Mouse (Mus musculus) heart, embryonic 14.5 days (tissue): ENCODE data around the gene Ppfibp2. TPM values are rescaled to one million over a fixed set of nuclear protein-coding genes. Genes with fewer than 3 reads are reported as not detected.

Experiments used
- polyA plus RNA-seq: library from polyadenylated mRNA; unstranded; fragments of >200 nt; fragmentation: Nextera tagmentation; extraction: Ambion mirVana; gene quantifications from 2 replicates; pipeline ENCODE4 v1.2.1, GENCODE M21; 2014

Ppfibp2 gene
- polyA plus RNA-seq, 1 experiment from 2014 or later = 7.3 TPM

Other genes with a start within 250 kb of the Ppfibp2 start
- 0.53 and 0.54 TPM in 2 replicates for gene Syt9, start 224.5 kb upstream of the Ppfibp2 start, polyA plus RNA-seq
- gene Olfml1, start 27.8 kb upstream of the Ppfibp2 start, polyA plus RNA-seq = 6.0 and 8.0 TPM in 2 replicates
- not detected in 2 replicates for gene 5330417H12Rik, start 30.0 kb downstream of the Ppfibp2 start, polyA plus RNA-seq
- 1.1 TPM in 2 replicates for gene Cyb5r2, start 162.8 kb downstream of the Ppfibp2 start, polyA plus RNA-seq
- gene Ovch2, start 206.0 kb downstream of the Ppfibp2 start, polyA plus RNA-seq = not detected in 2 replicates
- not detected in 2 replicates for gene Olfr467, start 217.1 kb downstream of the Ppfibp2 start, polyA plus RNA-seq
- not detected in 2 replicates for gene Olfr469, start 230.3 kb downstream of the Ppfibp2 start, polyA plus RNA-seq